Mouse (Mus musculus): Measurements from ENCODE around the gene Orm1. TPM values are rescaled to one million over a fixed set of nuclear protein-coding genes. Genes with fewer than 3 reads are reported as not detected.

Orm1 gene
- total RNA-seq, 2 experiments from 2014 or later: not detected

GRCm38 (mm10) chr4:63389121-63389886, 44.9 kb downstream of the Orm1 start:
- no peak for DNase-seq (ENCODE audit: extremely low spot score in 1 of 2, low spot score in 2 of 2)
- intact Hi-C loops (cut with DNase I): no loop called here

- no peak for DNase-seq (ENCODE audit: extremely low spot score in 1 of 2, low spot score in 2 of 2)
- intact Hi-C loops (cut with DNase I): no loop called here
Measured at GRCm38 (mm10) chr4:63389887-63390528, 45.6 kb downstream of the Orm1 start.

DNA sequence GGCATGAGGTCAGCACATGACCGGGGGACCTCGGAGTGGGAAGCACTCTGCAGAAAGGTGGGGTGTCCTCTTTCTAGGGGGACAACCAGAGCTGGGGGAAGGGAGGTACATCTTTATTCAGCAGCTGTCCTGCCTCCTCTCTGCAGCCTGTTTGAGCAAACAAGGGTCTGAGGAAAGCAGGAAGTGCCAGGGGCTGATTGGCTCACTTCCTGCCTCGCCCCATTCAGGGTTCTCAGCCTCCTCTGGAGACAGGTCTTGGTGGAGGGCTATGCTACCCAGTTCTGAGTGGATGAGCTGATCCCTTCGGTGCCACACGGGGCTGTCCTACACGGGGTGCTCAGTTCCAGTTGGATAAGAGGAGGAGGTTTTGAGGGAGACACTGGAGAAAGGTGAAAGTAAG, 47.0 kb downstream of the Orm1 start:
- no peak for DNase-seq (ENCODE audit: extremely low spot score in 1 of 2, low spot score in 2 of 2)
- intact Hi-C loops (cut with DNase I): no loop called here

Other genes with a start within 250 kb of the Orm1 start
- gene Ambp, start 189.8 kb upstream of the Orm1 start, total RNA-seq (2021): not detected
- not detected for gene Kif12, start 172.4 kb upstream of the Orm1 start, total RNA-seq (2021)
- 1 to 10 TPM; 2.5 to 3.3 TPM for gene Col27a1, start 130.6 kb upstream of the Orm1 start, total RNA-seq (2021)
- not detected for gene Orm3, start 11.6 kb downstream of the Orm1 start, total RNA-seq (2021)
- not detected for gene Orm2, start 17.9 kb downstream of the Orm1 start, total RNA-seq (2021)
- gene Akna, start 58.8 kb downstream of the Orm1 start, total RNA-seq (2021): 1 to 10 TPM; 3.4 to 4.8 TPM
- gene Whrn, start 151.4 kb downstream of the Orm1 start, total RNA-seq (2021): 10 to 100 TPM; 41.7 to 45.8 TPM
- 100 to 1,000 TPM; 132 to 141 TPM for gene Atp6v1g1, start 200.2 kb downstream of the Orm1 start, total RNA-seq (2021)
- 1 to 10 TPM; 7.8 to 8.4 TPM for gene Tmem268, start 214.2 kb downstream of the Orm1 start, total RNA-seq (2021)